Mouse (Mus musculus): ENCODE results near the gene Pgr.
A peak's percentile ranks its signal among the peaks of the same experiment; 100 is the strongest.

The Pgr gene

GRCm38 (mm10) chr9:8899616-8900202 lies at the start of gene Pgr:
Gene Pgr (plus strand): TSS chr9:8899833.
- no peak for DNase-seq (ENCODE audit: low spot score)

GRCm38 (mm10) chr9:8857455-8857854 lies 42.2 kb upstream of the Pgr start:
- no peak for DNase-seq (ENCODE audit: low spot score)

GRCm38 (mm10) chr9:8868511-8868910 lies 31.1 kb upstream of the Pgr start:
- no peak for DNase-seq (ENCODE audit: low spot score)

GRCm38 (mm10) chr9:8895205-8895604 lies 4.4 kb upstream of the Pgr start:
- DNase-seq (ENCODE audit: low spot score) = no peak

GRCm38 (mm10) chr9:8900203-8901012 lies 775 bp downstream of the Pgr start:
- peak; percentile 43 for DNase-seq (ENCODE audit: low spot score)

GRCm38 (mm10) chr9:8901013-8901646 lies 1.5 kb downstream of the Pgr start:
- DNase-seq (ENCODE audit: low spot score) = peak; percentile 25

- DNase-seq (ENCODE audit: low spot score) = peak; percentile 18
Observed at GRCm38 (mm10) chr9:8901647-8902131, 2.1 kb downstream of the Pgr start.

- DNase-seq (ENCODE audit: low spot score) = no peak
Observed at GRCm38 (mm10) chr9:8902277-8902676, 2.6 kb downstream of the Pgr start.

- no peak for DNase-seq (ENCODE audit: low spot score)
Observed at GRCm38 (mm10) chr9:8927561-8927960, 27.9 kb downstream of the Pgr start.

GRCm38 (mm10) chr9:8937753-8938152 lies 38.1 kb downstream of the Pgr start:
- no peak for DNase-seq (ENCODE audit: low spot score)

GRCm38 (mm10) chr9:8953306-8953705 lies 53.7 kb downstream of the Pgr start:
- no peak for DNase-seq (ENCODE audit: low spot score)

- DNase-seq (ENCODE audit: low spot score) = no peak
Observed at GRCm38 (mm10) chr9:8964512-8965133, 65.0 kb downstream of the Pgr start.

GRCm38 (mm10) chr9:8970240-8970639 lies 70.6 kb downstream of the Pgr start:
- DNase-seq (ENCODE audit: low spot score) = peak; percentile 42

- no peak for DNase-seq (ENCODE audit: low spot score)
Observed at GRCm38 (mm10) chr9:8971491-8971890, 71.9 kb downstream of the Pgr start, which contains the start of gene Gm16485. Gene Gm16485 (plus strand): TSS chr9:8971791.

GRCm38 (mm10) chr9:8977775-8978174 lies 78.1 kb downstream of the Pgr start:
- no peak for DNase-seq (ENCODE audit: low spot score)

GRCm38 (mm10) chr9:8982315-8982714 lies 82.7 kb downstream of the Pgr start:
- DNase-seq (ENCODE audit: low spot score) = no peak

GRCm38 (mm10) chr9:8996494-8996893 lies 96.9 kb downstream of the Pgr start:
- no peak for DNase-seq (ENCODE audit: low spot score)

- DNase-seq (ENCODE audit: low spot score) = no peak
Observed at GRCm38 (mm10) chr9:9001170-9001569, 101.5 kb downstream of the Pgr start.

GRCm38 (mm10) chr9:9015108-9015507 lies 115.5 kb downstream of the Pgr start:
- DNase-seq (ENCODE audit: low spot score) = no peak
